Mouse (Mus musculus) kidney, postnatal 0 days (tissue): Measurements from ENCODE around the gene Erbb2. TPM values are rescaled to one million over a fixed set of nuclear protein-coding genes. Genes with fewer than 3 reads are reported as not detected.

Experiments
- ATAC-seq: fragments of 200-750 bp; cut with Nextera tagmentation; replicated peaks from 2 replicates; pipeline ENCODE4 v1.8.0; 2017; ENCODE audit warnings: low read depth, moderate number of reproducible peaks, moderate TSS enrichment, moderate library complexity; ENCODE audit not compliant: low FRiP score
- DNase-seq: peaks from one replicate; pipeline ENCODE4 v3.0.0-alpha.2; 2016; ENCODE audit warnings: low spot score
- H3K27ac ChIP-seq: fragments of 300-500 bp; sonication (generic); 2 replicates; pipeline ENCODE4 v1.5.1; 2014; ENCODE audit warnings: mild to moderate bottlenecking
- H3K27me3 ChIP-seq: fragments of 300-500 bp; sonication (generic); 2 replicates; pipeline ENCODE4 v1.6.1; 2014; ENCODE audit warnings: low read length, mixed read lengths; ENCODE audit not compliant: insufficient read depth
- H3K36me3 ChIP-seq: fragments of 300-500 bp; sonication (generic); 2 replicates; pipeline ENCODE4 v1.6.1; 2014; ENCODE audit warnings: low read length, mixed read lengths; ENCODE audit not compliant: insufficient read depth
- H3K4me1 ChIP-seq: fragments of 300-500 bp; sonication (generic); replicated peaks from 2 replicates; pipeline ENCODE4 v1.6.1; 2014; ENCODE audit warnings: antibody characterized with exemption, low read length, mixed read lengths; ENCODE audit not compliant: insufficient read depth
- H3K4me2 ChIP-seq: fragments of 300-500 bp; sonication (generic); 2 replicates; pipeline ENCODE4 v1.6.1; 2014; ENCODE audit warnings: mild to moderate bottlenecking, low read length, moderate library complexity, mixed read lengths
- H3K4me3 ChIP-seq: fragments of 300-500 bp; sonication (generic); replicated peaks from 2 replicates; pipeline ENCODE4 v1.5.1; 2014; ENCODE audit warnings: low read depth, low read length
- H3K9ac ChIP-seq: fragments of 300-500 bp; sonication (generic); 2 replicates; pipeline ENCODE4 v1.6.1; 2014; ENCODE audit warnings: low read depth, low read length
- H3K9me3 ChIP-seq: fragments of 300-500 bp; sonication (generic); replicated peaks from 2 replicates; pipeline ENCODE4 v1.6.1; 2016; ENCODE audit warnings: low read length, inconsistent platforms, mixed read lengths
- CTCF ChIP-seq: IDR thresholded peaks from 2 replicates; pipeline ENCODE4 v1.5.1; 2016; ENCODE audit warnings: antibody characterized with exemption, low read depth, mild to moderate bottlenecking, moderate library complexity
- WGBS: fragments of 180-500 bp; shearing (Covaris S2); extraction: QIAGEN DNeasy Blood & Tissue Kit; methylation state at CpG from one replicate; pipeline ENCODE4 v1.1.7; 2014; 5-methylcytosine and 5-hydroxymethylcytosine counted together
- polyA plus RNA-seq: library from polyadenylated mRNA; unstranded; fragments of >200 nt; fragmentation: Nextera tagmentation; extraction: Ambion mirVana; gene quantifications from 2 replicates; pipeline ENCODE4 v1.2.1, GENCODE M21; 2015

The Erbb2 gene
- polyA plus RNA-seq, 1 experiment from 2014 or later, result 36.1 TPM

DNA sequence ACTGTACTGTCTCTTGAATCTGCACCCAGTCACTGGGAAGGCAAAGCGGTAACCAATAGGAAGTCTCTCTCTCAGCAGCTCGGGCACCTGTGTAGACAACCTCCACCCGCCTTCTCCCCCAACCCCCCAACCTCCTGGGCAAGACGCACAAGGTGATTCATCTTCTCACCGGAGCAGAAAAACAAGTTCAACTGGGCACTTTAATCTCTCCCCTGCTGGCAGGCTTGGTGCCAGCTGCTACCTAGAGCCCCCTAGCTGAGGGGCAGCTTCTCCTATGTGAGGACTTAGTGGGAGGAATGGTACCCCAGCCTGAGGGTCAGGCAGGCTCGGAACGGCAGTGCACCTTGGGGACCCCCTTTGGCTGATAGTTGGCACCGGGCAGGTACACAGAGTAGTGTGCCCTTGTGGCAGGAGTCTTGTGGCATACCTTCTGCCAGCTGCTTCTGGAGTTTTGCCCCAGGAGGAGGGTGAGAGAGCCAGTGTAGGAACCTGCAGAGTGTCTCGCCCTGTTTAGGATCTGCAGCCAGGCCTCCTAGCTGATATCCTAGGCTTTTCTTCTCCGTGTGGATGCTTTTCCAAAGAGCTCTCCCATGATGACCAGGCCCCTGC, 6.8 kb downstream of the Erbb2 start:
- H3K4me2 ChIP-seq, result no peak overlapping the region
- no peak; the same call in 1 of the 2 replicates for ATAC-seq
- H3K9ac ChIP-seq, result 0 out of 2 replicates have a peak overlapping the region, but pooled peaks have one; percentile 35
- no peaks in the 10 kb centered on the region for H3K9me3 ChIP-seq
- peaks cover 20% of the 10 kb centered on the region for H3K36me3 ChIP-seq
- H3K4me1 ChIP-seq, result peaks cover 15% of the 10 kb centered on the region
- H3K27ac ChIP-seq, result peak overlapping the region; percentile 62; the same call in 1 of the 2 replicates
- DNase-seq, result no peak
- H3K27me3 ChIP-seq, result no peaks in the 10 kb centered on the region
- peak; percentile 48 for TF ChIP-seq CTCF
- 73% methylated on average over 10 of the region's 10 CpGs for WGBS
- H3K4me3 ChIP-seq, result no peak overlapping the region

GRCm38 (mm10) chr11:98426592-98426991, 14.3 kb downstream of the Erbb2 start:
- no peak overlapping the region for H3K4me2 ChIP-seq
- H3K4me1 ChIP-seq, result no peaks in the 10 kb centered on the region
- no peaks in the 10 kb centered on the region for H3K9me3 ChIP-seq
- H3K27ac ChIP-seq, result no peak overlapping the region
- H3K4me3 ChIP-seq, result no peak overlapping the region
- ATAC-seq, result no peak
- H3K36me3 ChIP-seq, result peaks cover 73% of the 10 kb centered on the region
- WGBS, result 90% methylated on average over 7 of the region's 7 CpGs
- H3K27me3 ChIP-seq, result no peaks in the 10 kb centered on the region
- H3K9ac ChIP-seq, result no peak overlapping the region
- TF ChIP-seq CTCF, result no peak
- no peak for DNase-seq

GRCm38 (mm10) chr11:98428436-98428835, 16.2 kb downstream of the Erbb2 start:
- DNase-seq, result no peak
- no peak overlapping the region for H3K4me2 ChIP-seq
- 73% methylated on average over 5 of the region's 5 CpGs for WGBS
- no peak for ATAC-seq
- no peaks in the 10 kb centered on the region for H3K27me3 ChIP-seq
- no peak overlapping the region for H3K27ac ChIP-seq
- H3K36me3 ChIP-seq, result peaks cover 75% of the 10 kb centered on the region
- no peak overlapping the region for H3K4me3 ChIP-seq
- H3K4me1 ChIP-seq, result no peaks in the 10 kb centered on the region
- H3K9ac ChIP-seq, result no peak overlapping the region
- TF ChIP-seq CTCF, result no peak
- H3K9me3 ChIP-seq, result no peaks in the 10 kb centered on the region

DNA sequence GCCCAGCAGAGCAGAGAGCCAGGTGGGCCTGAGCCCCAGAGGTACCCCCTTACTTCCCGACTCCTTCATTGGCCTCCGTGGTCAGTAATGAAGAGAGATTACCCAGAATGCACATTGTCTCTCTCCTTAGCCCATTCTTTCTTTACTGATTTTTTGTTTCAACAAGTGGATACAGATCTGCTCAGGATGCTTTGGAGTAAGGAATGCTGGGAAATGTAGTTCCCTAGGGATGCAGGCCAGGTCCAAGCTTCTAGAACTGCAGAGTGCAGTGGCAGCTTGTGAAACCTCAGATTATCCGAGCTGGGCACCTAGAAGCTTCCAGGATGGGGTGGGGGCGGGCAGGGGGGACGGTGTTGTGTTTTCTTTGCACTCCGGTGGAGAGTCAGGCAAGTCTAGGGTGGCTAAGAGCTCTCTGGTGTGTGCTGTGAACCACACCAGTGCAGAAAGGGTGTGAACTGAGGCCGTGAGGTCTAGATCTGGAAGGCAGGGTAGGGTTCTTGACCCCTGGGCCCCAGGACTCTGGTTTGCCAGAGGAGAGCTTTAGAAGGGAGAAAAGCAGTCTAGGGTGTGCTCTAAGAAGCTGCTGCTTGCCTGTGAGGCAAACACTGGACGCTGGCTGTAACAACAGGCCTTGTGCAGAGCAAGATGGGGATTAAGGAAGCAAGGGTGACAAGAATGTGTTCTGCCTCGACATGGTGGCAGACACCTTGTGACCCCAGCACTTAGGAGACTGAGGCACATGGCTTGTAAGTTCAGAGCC, 19.7 kb downstream of the Erbb2 start:
- Histone ChIP-seq H3K27me3 (no peaks in the 10 kb centered on the region), H3K4me3 (no peak overlapping the region), H3K9ac (no peak overlapping the region), H3K27ac (no peak overlapping the region), H3K4me1 (no peaks in the 10 kb centered on the region), H3K4me2 (no peak overlapping the region), H3K9me3 (no peaks in the 10 kb centered on the region), H3K36me3 (peaks cover 70% of the 10 kb centered on the region)
- no peak for TF ChIP-seq CTCF
- no peak for DNase-seq
- WGBS, result 84% methylated on average over 9 of the region's 9 CpGs
- ATAC-seq, result no peak

DNA sequence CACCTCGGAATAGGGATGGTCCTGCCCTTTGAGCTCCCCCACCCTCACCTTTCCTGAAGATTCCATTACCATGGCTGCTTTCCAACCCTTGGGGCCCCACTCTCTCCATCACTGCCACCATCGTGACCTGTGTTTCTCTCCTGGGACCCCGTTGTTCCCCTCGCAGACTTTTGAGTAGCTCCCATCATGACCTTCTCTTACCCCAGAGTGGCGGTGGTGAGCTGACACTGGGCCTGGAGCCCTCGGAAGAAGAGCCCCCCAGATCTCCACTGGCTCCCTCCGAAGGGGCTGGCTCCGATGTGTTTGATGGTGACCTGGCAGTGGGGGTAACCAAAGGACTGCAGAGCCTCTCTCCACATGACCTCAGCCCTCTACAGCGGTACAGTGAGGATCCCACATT, 23.5 kb downstream of the Erbb2 start:
- DNase-seq (no peak), ATAC-seq (no peak)
- Histone ChIP-seq H3K36me3 (peaks cover 47% of the 10 kb centered on the region), H3K4me1 (no peaks in the 10 kb centered on the region; the same call in 1 of the 2 replicates), H3K27me3 (no peaks in the 10 kb centered on the region), H3K27ac (no peak overlapping the region), H3K4me3 (no peak overlapping the region), H3K4me2 (no peak overlapping the region), H3K9ac (no peak overlapping the region), H3K9me3 (no peaks in the 10 kb centered on the region)
- 92% methylated on average over 9 of the region's 9 CpGs for WGBS
- TF ChIP-seq CTCF, result no peak

DNA sequence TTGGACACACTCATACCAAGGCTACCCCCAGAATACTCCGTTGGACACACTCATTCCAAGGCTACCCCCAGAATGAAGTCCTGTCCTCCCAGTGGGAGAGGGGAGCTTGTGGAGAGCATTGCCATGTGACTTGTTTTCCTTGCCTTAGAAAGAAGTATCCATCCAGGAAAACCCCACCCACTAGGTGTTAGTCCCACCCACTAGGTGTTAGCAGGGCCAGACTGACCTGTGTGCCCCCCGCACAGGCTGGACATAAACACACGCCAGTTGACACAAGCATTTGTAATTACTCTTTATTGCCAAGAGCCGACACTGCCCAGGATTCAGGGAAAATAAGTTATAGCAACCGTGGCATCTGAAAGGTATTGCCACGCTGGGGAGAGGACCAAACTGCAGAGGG, 25.2 kb downstream of the Erbb2 start:
- H3K4me1 ChIP-seq, result no peaks in the 10 kb centered on the region; the same call in 1 of the 2 replicates
- no peaks in the 10 kb centered on the region for H3K27me3 ChIP-seq
- H3K9me3 ChIP-seq, result no peaks in the 10 kb centered on the region
- no peak overlapping the region for H3K4me3 ChIP-seq
- H3K27ac ChIP-seq, result peak overlapping the region; percentile 66; the same call in 1 of the 2 replicates
- DNase-seq, result no peak
- TF ChIP-seq CTCF, result no peak
- no peak for ATAC-seq
- peaks cover 30% of the 10 kb centered on the region for H3K36me3 ChIP-seq
- no peak overlapping the region for H3K4me2 ChIP-seq
- 68% methylated on average over 6 of the region's 6 CpGs for WGBS
- H3K9ac ChIP-seq, result no peak overlapping the region
